Comparison of ENCODE assay signal across 16 mouse cellular contexts in the genomic region with DNA sequence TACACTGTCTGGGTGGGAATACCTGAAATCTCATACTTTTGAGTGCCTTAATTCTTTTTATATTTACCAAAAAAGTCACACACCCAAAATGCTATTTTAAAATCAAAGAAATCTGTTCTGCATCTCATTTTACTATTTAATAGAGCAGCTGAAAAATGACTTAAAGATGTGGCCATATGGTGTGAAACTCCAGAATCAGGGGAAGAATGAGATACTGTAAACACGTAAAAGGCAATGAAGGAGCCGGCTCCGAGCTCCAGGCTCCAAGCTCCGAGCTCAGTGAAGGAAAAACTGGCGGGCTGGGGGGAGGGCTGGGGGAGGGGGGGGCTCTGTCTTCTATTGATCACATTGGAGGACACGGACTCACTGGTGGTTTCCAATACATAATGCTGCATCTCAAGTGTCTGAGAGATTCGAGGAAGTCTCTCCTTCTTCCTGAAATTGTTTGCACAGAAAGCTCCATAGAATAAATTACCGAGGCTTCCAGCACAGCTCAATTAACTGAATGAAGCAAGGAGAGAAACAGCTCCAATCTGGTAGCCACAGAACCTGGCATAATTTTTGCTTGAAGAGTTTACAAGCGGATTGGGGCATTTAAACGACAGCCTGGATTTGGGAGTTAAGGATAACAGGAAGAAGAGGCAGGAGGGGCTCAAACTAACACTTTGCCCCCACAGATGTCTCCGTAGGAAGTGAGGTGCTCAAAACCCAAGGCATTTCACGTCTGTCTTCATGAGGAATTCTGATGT.
A peak's percentile ranks its signal among the peaks of the same experiment; 100 is the strongest.
DNase-seq lines count a peak whose midpoint lies in the region; ATAC-seq and TF ChIP-seq lines count a peak whose summit lies in the region.
"Had no signal": no experiment of that assay in that cellular context is flagged by ENCODE, and none has a peak within 500 bp of the region (broad histone marks: within the 10 kb centered on the region; RNA-seq: fewer than 3 reads in every experiment).

No protein-coding gene starts in this region.

- TF ChIP-seq CTCF in layer of hippocampus, adult 2 months (conservative IDR thresholded peaks at IDR 0.05) = no peak
- TF ChIP-seq CTCF in forebrain, postnatal 0 days (IDR thresholded peaks at IDR 0.05; ENCODE audit: low read depth) = no peak

- no peak overlapping the region for H3K9ac ChIP-seq in forebrain, embryonic 15.5 days (replicated peaks)
- no peak overlapping the region for H3K9ac ChIP-seq in forebrain, embryonic 12.5 days
- no peak overlapping the region for H3K9ac ChIP-seq in neural tube, embryonic 12.5 days
- H3K9ac ChIP-seq in forebrain, postnatal 0 days = no peak overlapping the region
- H3K9ac ChIP-seq: liver, embryonic 12.5 days; lung, embryonic 15.5 days had no signal

- no peaks in the 10 kb centered on the region for H3K9me3 ChIP-seq in forebrain, embryonic 15.5 days
- H3K9me3 ChIP-seq in forebrain, embryonic 12.5 days = no peaks in the 10 kb centered on the region
- H3K9me3 ChIP-seq in neural tube, embryonic 12.5 days = no peaks in the 10 kb centered on the region
- no peaks in the 10 kb centered on the region for H3K9me3 ChIP-seq in forebrain, postnatal 0 days (ENCODE audit: low read length)
- H3K9me3 ChIP-seq: liver, embryonic 12.5 days; lung, embryonic 15.5 days had no signal

- peak overlapping the region; percentile 73 for H3K27ac ChIP-seq in forebrain, embryonic 15.5 days (replicated peaks)
- no peak overlapping the region for H3K27ac ChIP-seq in forebrain, embryonic 12.5 days
- H3K27ac ChIP-seq in layer of hippocampus, adult 2 months = 0 out of 2 replicates have a peak overlapping the region, but pooled peaks have one; percentile 3
- no peak overlapping the region for H3K27ac ChIP-seq in neural tube, embryonic 12.5 days
- peak overlapping the region; percentile 77 for H3K27ac ChIP-seq in forebrain, postnatal 0 days (ENCODE audit: low read depth, low read length)
- H3K27ac ChIP-seq: liver, embryonic 12.5 days; lung, embryonic 15.5 days had no signal

- no peaks in the 10 kb centered on the region for H3K27me3 ChIP-seq in forebrain, embryonic 15.5 days
- H3K27me3 ChIP-seq in forebrain, embryonic 12.5 days = 0 out of 2 replicates have a peak, but pooled peaks cover 3% of the 10 kb centered on the region
- no peaks in the 10 kb centered on the region for H3K27me3 ChIP-seq in neural tube, embryonic 12.5 days (replicated peaks)
- H3K27me3 ChIP-seq in forebrain, postnatal 0 days (ENCODE audit: insufficient read depth, low read length) = no peaks in the 10 kb centered on the region
- H3K27me3 ChIP-seq: liver, embryonic 12.5 days; lung, embryonic 15.5 days had no signal

- peak overlapping the region; percentile 22 for H3K4me2 ChIP-seq in forebrain, embryonic 15.5 days (replicated peaks)
- no peak overlapping the region; the same call in 1 of the 2 replicates for H3K4me2 ChIP-seq in forebrain, embryonic 12.5 days
- peak overlapping the region; percentile 27; the same call in 1 of the 2 replicates for H3K4me2 ChIP-seq in neural tube, embryonic 12.5 days (replicated peaks)
- peak overlapping the region; percentile 20; the same call in 1 of the 2 replicates for H3K4me2 ChIP-seq in forebrain, postnatal 0 days (ENCODE audit: low read depth)
- H3K4me2 ChIP-seq: heart, embryonic 11.5 days; liver, embryonic 12.5 days; lung, embryonic 15.5 days had no signal

- H3K4me1 ChIP-seq in forebrain, embryonic 15.5 days = peaks cover 29% of the 10 kb centered on the region
- H3K4me1 ChIP-seq in forebrain, embryonic 12.5 days = peaks cover 15% of the 10 kb centered on the region
- 0 out of 2 replicates have a peak, but pooled peaks cover 5% of the 10 kb centered on the region for H3K4me1 ChIP-seq in neural tube, embryonic 12.5 days
- 0 out of 2 replicates have a peak, but pooled peaks cover 2% of the 10 kb centered on the region for H3K4me1 ChIP-seq in forebrain, postnatal 0 days (ENCODE audit: insufficient read depth)

- ATAC-seq in forebrain, embryonic 15.5 days (replicated peaks) = peak; percentile 57
- no peak for ATAC-seq in forebrain, embryonic 12.5 days (ENCODE audit: low FRiP score)
- ATAC-seq in neural tube, embryonic 12.5 days (ENCODE audit: low FRiP score, low read depth) = no peak
- ATAC-seq in forebrain, postnatal 0 days = peak; percentile 83
- ATAC-seq: liver, embryonic 12.5 days had no signal

- 28% methylated on average over 12 of the region's 12 CpGs for WGBS in forebrain, embryonic 15.5 days
- WGBS in forebrain, embryonic 12.5 days = 48% methylated on average over 12 of the region's 12 CpGs
- 38% methylated on average over 12 of the region's 12 CpGs for WGBS in neural tube, embryonic 12.5 days
- WGBS in forebrain, postnatal 0 days = 17% methylated on average over 12 of the region's 12 CpGs

- H3K4me3 ChIP-seq in forebrain, embryonic 15.5 days = no peak overlapping the region
- H3K4me3 ChIP-seq in forebrain, embryonic 12.5 days (replicated peaks) = no peak overlapping the region
- H3K4me3 ChIP-seq in layer of hippocampus, adult 2 months = no peak overlapping the region
- H3K4me3 ChIP-seq in neural tube, embryonic 12.5 days = no peak overlapping the region
- H3K4me3 ChIP-seq in forebrain, postnatal 0 days (ENCODE audit: low read depth, low read length) = peak overlapping the region; percentile 18
- H3K4me3 ChIP-seq: liver, embryonic 12.5 days; lung, embryonic 15.5 days had no signal

- H3K36me3 ChIP-seq in forebrain, embryonic 15.5 days = no peaks in the 10 kb centered on the region
- no peaks in the 10 kb centered on the region for H3K36me3 ChIP-seq in forebrain, embryonic 12.5 days (replicated peaks)
- H3K36me3 ChIP-seq in neural tube, embryonic 12.5 days = no peaks in the 10 kb centered on the region
- no peaks in the 10 kb centered on the region for H3K36me3 ChIP-seq in forebrain, postnatal 0 days (ENCODE audit: insufficient read depth)
- H3K36me3 ChIP-seq: liver, embryonic 12.5 days; lung, embryonic 15.5 days had no signal

- peak in 1 of 2 experiments; percentile 38 for DNase-seq in layer of hippocampus, adult 2 months (ENCODE audit: low spot score in 2 of 2)
- DNase-seq in layer of hippocampus, postnatal 36 days = no peak
- no peak for DNase-seq in neural tube, embryonic 10.5 days (ENCODE audit: extremely low spot score, low spot score)
- DNase-seq in forebrain, postnatal 0 days = peak; percentile 72
- DNase-seq in spleen, postnatal 36 days (ENCODE audit: low spot score in 2 of 2) = no peak
- DNase-seq: cerebellum, adult 11-12 months; gastrocnemius, postnatal 36 days; heart, postnatal 4 days; kidney, adult 8-10 months; kidney, postnatal 4 days had no signal

Comparison
In these comparisons a context has a peak if more than half of its experiments do, and no peak if none do; other contexts are left out.
1. ATAC-seq: peak in forebrain, embryonic 15.5 days (single experiment) and forebrain, postnatal 0 days (single experiment); none in forebrain, embryonic 12.5 days (single experiment) and neural tube, embryonic 12.5 days (single experiment).
2. H3K27ac ChIP-seq: peak in forebrain, embryonic 15.5 days (single experiment), layer of hippocampus, adult 2 months (single experiment) and forebrain, postnatal 0 days (single experiment); none in forebrain, embryonic 12.5 days (single experiment) and neural tube, embryonic 12.5 days (single experiment).